Mouse (Mus musculus) cerebellum, adult 2 months (tissue): ENCODE data around the gene Atp2b2. TPM values are rescaled to one million over a fixed set of nuclear protein-coding genes. Genes with fewer than 3 reads are reported as not detected.
A peak's percentile ranks its signal among the peaks of the same experiment; 100 is the strongest.

ENCODE experiments used
- DNase-seq, 2 experiments: peaks; one replicate each; pipeline ENCODE4 v3.0.0; 2021
- H3K27ac ChIP-seq: fragments of 200-500 bp; 2 replicates; pipeline ENCODE4 v1.5.1; 2012; ENCODE audit warnings: low read length, control low read depth, inconsistent platforms; ENCODE audit not compliant: insufficient read depth
- H3K27me3 ChIP-seq: fragments of 200-500 bp; 2 replicates; pipeline ENCODE4 v1.6.1; 2012; ENCODE audit warnings: inconsistent platforms, mild to moderate bottlenecking, low read length, moderate library complexity; ENCODE audit not compliant: control insufficient read depth, insufficient read depth
- H3K4me1 ChIP-seq: fragments of 200-500 bp; 2 replicates; pipeline ENCODE4 v1.6.1; 2011; ENCODE audit warnings: low read length; ENCODE audit not compliant: control insufficient read depth, insufficient read depth
- H3K4me3 ChIP-seq: fragments of 200-500 bp; replicated peaks from 2 replicates; pipeline ENCODE3; 2011; ENCODE audit warnings: mild to moderate bottlenecking, low read depth, low read length, control low read depth; ENCODE audit not compliant: insufficient read depth
- CTCF ChIP-seq: fragments of 200-500 bp; IDR thresholded peaks from 2 replicates; pipeline ENCODE4 v1.5.1; 2011; ENCODE audit warnings: low read depth, mild to moderate bottlenecking, control low read depth, low read length, moderate library complexity, borderline replicate concordance; ENCODE audit not compliant: insufficient read depth
- POLR2A ChIP-seq: fragments of 200-500 bp; IDR thresholded peaks from 2 replicates; pipeline ENCODE4 v1.6.1; 2011; ENCODE audit warnings: low read length, control low read depth, borderline replicate concordance; ENCODE audit not compliant: insufficient read depth
- WGBS: fragments of 180-500 bp; shearing (Covaris S2); methylation state at CpG from one replicate; pipeline ENCODE4 v1.1.7; 2018; 5-methylcytosine and 5-hydroxymethylcytosine counted together
- polyA plus RNA-seq: library from polyadenylated mRNA; depleted of rRNA; stranded (reverse); fragments of >200 nt; gene quantifications from 2 replicates; pipeline ENCODE4 v1.2.3, GENCODE M21; 2012

Atp2b2 gene
- polyA plus RNA-seq, 1 experiment = 217 TPM

DNA sequence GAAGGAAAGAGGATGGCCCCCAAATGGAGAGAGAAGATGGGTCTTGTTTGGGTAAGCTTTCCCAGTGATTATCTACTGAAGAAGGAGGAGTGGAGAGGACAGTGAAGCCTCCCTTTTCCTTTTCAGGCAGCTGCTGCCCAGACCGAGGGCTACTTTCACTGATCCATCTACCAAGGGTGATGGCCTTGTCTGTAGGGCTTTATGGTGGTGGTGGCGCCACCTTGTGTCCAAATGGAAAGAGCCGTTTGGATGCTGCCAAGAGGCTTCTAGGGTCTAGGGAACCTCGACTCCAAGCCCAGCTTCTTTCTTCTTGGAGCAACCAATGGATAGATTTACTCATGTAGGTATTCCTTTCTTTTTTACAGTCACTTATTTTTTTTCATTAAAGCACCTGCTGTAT lies 29.2 kb upstream of the Atp2b2 start:
- no peaks in the 10 kb centered on the region for H3K27me3 ChIP-seq
- no peak overlapping the region for H3K27ac ChIP-seq
- DNase-seq = peak; percentile 74 to 79
- 0% methylated on average over 4 of the region's 4 CpGs for WGBS
- peaks cover 6% of the 10 kb centered on the region for H3K4me1 ChIP-seq
- peak; percentile 91 for TF ChIP-seq CTCF
- no peak for TF ChIP-seq POLR2A
- H3K4me3 ChIP-seq = no peak overlapping the region

DNA sequence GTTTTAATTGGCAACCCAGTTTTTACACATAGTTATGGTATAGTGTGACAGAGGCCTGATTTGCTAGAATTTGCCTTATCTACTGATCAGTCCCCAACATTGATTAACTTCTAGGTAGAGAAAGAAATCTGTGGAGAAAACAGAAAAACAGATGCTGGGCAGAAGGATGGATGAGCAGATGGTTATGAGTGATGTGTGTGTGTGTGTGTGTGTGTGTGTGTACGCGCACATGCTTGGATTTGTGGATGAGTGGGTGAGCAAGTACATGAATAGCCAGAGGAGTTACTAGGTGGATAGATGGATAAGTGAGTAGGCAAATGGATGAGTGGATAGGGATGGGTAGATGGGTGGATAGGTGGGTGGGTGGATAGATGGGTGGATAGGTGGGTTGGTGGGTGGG lies 20.7 kb upstream of the Atp2b2 start:
- no peak for DNase-seq
- H3K4me1 ChIP-seq = peaks cover 12% of the 10 kb centered on the region
- WGBS = 88% methylated on average over 2 of the region's 2 CpGs
- TF ChIP-seq CTCF (no peak), POLR2A (no peak)
- H3K27ac ChIP-seq = no peak overlapping the region
- H3K4me3 ChIP-seq = no peak overlapping the region
- H3K27me3 ChIP-seq = no peaks in the 10 kb centered on the region

DNA sequence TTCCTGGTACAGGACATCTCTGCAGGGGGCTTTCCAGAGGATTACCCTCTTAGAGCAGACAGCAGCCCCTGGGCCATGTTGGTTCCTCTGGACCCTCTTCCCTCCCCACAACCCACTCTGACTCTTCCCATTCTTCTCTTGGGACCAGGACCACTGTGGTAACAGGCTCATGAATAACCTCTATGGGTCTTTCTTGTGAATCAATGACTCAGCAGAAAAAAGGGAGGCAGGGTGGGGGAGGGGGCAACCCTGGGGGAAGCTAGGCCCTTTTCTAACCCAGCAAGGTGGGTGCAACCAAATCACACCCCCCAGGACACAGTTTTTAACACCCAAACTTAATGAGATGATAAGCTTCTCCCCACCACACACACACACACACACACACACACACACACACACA lies 20.3 kb upstream of the Atp2b2 start:
- H3K27me3 ChIP-seq = no peaks in the 10 kb centered on the region
- no peak for DNase-seq
- no peak overlapping the region for H3K27ac ChIP-seq
- peaks cover 16% of the 10 kb centered on the region for H3K4me1 ChIP-seq
- TF ChIP-seq POLR2A (no peak), CTCF (no peak)
- H3K4me3 ChIP-seq = no peak overlapping the region

DNA sequence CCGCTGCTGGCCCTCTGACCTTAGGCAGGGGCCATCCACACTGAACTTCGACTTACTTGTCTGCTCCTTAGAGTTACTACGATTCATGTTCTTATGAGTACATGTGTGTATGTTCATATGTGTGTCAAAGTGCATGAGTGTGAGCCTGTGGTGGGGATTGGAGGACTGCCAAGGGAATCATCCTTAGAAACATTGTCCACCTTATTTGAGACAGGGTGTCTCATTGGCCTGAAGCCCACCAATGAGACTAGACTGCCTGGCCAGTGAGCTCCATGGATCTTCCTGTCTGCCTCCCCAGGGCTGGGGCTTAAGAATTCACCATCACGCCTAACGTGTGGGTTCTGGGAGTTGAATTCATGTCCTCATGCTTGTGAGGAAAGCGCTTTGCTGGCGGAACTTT lies 16.8 kb upstream of the Atp2b2 start:
- TF ChIP-seq CTCF (no peak), POLR2A (no peak)
- DNase-seq = no peak
- H3K27me3 ChIP-seq = no peaks in the 10 kb centered on the region
- no peak overlapping the region for H3K4me3 ChIP-seq
- H3K27ac ChIP-seq = no peak overlapping the region
- H3K4me1 ChIP-seq = peaks cover 21% of the 10 kb centered on the region
- 88% methylated on average over 7 of the region's 7 CpGs for WGBS

DNA sequence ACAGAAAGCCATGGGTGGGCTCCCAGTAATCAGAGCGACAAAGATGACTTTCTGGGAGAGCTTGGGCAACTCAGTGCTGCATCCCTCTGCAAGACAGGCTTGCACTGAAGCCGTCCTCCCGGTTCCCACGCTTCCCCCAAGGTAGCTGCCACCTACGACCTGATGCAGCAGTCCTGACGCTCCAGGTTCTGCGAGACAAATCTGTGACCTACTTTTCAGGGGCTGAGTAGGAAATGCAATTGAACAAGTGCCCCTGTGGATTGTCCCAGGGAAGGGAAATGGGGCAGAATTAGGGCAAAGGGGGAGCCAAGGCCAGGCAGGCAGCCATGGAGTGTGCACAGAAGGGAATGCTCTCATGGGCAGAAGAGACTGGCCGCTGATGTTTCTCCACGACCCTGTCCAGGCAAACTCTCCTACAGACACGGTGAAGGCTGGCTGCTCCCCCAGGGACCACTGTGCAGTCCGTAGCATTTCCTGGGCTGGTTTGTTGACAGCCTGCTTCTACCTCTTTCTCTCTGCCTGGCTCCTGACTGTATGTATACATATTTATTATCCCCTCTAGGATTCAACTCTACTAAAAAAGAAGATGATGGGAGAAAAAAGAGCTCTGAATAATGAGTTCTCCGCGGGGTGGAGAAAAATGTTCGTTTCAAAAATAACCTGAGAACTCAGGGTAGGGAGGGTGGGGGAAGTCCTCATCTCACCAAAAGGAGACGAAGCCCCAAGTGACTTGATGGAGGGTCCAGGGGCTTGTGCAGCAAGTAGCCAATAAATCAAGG lies 15.8 kb upstream of the Atp2b2 start:
- 17% methylated on average over 15 of the region's 15 CpGs for WGBS
- 0 out of 2 replicates have a peak overlapping the region, but pooled peaks have one; percentile 52 for H3K27ac ChIP-seq
- DNase-seq = peak; percentile 63

DNA sequence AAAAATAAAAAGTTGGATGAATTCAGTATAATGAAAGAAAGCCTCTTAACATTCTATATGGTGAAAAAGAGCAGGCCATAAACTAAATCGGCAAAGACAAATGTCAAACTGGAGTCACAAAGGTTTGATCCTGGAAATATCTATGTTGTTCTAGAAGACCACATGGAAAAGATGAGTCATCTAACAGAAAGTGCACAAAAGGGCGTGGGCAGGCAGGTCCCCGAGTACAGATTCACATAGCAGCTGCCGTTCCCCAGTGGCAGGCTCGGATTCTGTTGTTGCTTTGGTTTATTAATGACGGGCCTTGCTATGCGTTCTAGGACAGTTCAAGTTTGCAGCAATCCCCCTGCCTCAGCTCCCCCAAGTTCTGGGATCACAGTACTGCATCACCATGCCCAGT lies 12.9 kb upstream of the Atp2b2 start:
- H3K4me1 ChIP-seq = peaks cover 21% of the 10 kb centered on the region
- H3K4me3 ChIP-seq = no peak overlapping the region
- 88% methylated on average over 7 of the region's 7 CpGs for WGBS
- no peak for TF ChIP-seq POLR2A
- TF ChIP-seq CTCF = no peak
- no peak overlapping the region for H3K27ac ChIP-seq
- DNase-seq = no peak
- H3K27me3 ChIP-seq = no peaks in the 10 kb centered on the region

More for the DNA sequence above, 15.8 kb upstream of the Atp2b2 start:
- Histone ChIP-seq H3K4me3 (peak overlapping the region; percentile 1), H3K4me1 (peaks cover 21% of the 10 kb centered on the region), H3K27me3 (no peaks in the 10 kb centered on the region)
- TF ChIP-seq CTCF (no peak), POLR2A (no peak)

DNA sequence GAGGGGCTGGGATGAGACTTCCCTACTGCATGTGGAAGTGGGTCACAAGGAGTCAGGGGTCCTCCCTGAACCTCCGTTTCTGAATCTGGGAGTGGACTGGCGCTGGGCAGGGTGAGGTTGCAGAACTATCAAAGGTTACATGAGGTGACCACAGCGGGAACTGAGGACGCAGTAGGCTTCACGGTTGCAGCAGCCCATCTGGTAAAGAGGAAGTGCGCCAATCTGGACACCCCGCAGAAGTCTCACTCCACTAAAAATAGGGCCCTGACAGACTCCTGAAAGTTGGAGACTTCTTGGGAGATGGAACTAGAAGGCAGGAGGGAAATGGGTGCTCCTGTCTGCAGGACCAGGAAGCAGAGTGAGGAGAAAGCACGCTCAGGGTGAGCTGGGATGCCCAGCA lies 2.5 kb upstream of the Atp2b2 start:
- peak overlapping the region; percentile 15; the same call in 1 of the 2 replicates for H3K27ac ChIP-seq
- peaks cover 24% of the 10 kb centered on the region for H3K4me1 ChIP-seq
- 14% methylated on average over 8 of the region's 8 CpGs for WGBS
- no peak for TF ChIP-seq CTCF
- TF ChIP-seq POLR2A = no peak
- no peak overlapping the region for H3K4me3 ChIP-seq
- H3K27me3 ChIP-seq = no peaks in the 10 kb centered on the region
- peak; percentile 60 to 70 for DNase-seq

DNA sequence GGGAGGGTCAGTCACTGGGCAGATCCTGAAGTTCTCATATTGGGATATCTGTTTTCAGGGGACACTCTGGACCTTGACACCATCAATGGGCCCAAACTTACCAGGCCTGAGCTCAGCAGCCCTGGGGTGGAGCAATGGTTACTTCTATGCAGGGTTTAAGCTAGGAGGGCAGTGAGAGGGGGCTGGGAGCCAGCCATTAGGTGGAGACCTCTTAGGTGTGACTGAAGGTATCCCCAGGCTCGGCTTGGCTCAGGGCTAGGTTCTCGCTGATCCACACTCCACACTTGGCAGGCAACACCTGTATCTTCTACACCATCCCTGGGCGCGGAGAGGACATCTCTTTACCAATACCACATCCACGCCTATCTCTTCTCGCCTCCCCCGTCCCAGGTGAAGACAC lies 423 bp upstream of the Atp2b2 start:
- Histone ChIP-seq H3K4me1 (peaks cover 25% of the 10 kb centered on the region), H3K27ac (no peak overlapping the region), H3K4me3 (no peak overlapping the region), H3K27me3 (no peaks in the 10 kb centered on the region)
- TF ChIP-seq CTCF (no peak), POLR2A (no peak)
- peak in 1 of 2 experiments; percentile 37 for DNase-seq
- 87% methylated on average over 7 of the region's 7 CpGs for WGBS
